Mouse (Mus musculus): ENCODE data around the gene Emp1.
A peak's percentile ranks its signal among the peaks of the same experiment; 100 is the strongest.

The Emp1 gene

GRCm38 (mm10) chr6:135417459-135417858, 55.1 kb downstream of the Emp1 start:
- peak; percentile 18 for DNase-seq

- DNase-seq, result no peak
Observed at GRCm38 (mm10) chr6:135418223-135418824, 56.0 kb downstream of the Emp1 start.

- DNase-seq, result no peak
Observed at GRCm38 (mm10) chr6:135428246-135428645, 65.9 kb downstream of the Emp1 start.

- DNase-seq, result no peak
Observed at GRCm38 (mm10) chr6:135429268-135429909, 67.0 kb downstream of the Emp1 start.

GRCm38 (mm10) chr6:135430441-135430970, 68.2 kb downstream of the Emp1 start:
- DNase-seq, result no peak
